Comparison of ENCODE assay signal across 7 mouse cellular contexts in genomic region chr6:77628573-77629192, GRCm38 (mm10).
DNase-seq lines count a peak whose midpoint lies in the region; ATAC-seq and TF ChIP-seq lines count a peak whose summit lies in the region.

No protein-coding gene starts in this region.

- H3K27me3 ChIP-seq in lung, embryonic 16.5 days (ENCODE audit: control insufficient read depth, insufficient read depth, low read depth, low read length): no peaks in the 10 kb centered on the region
- no peaks in the 10 kb centered on the region for H3K27me3 ChIP-seq in midbrain, postnatal 0 days (ENCODE audit: insufficient read depth, low read length)

- TF ChIP-seq POLR2A in lung, adult 2 months (IDR thresholded peaks at IDR 0.05; ENCODE audit: borderline replicate concordance, extremely low read depth, low read depth, low read length): no peak

- H3K9me3 ChIP-seq in lung, embryonic 16.5 days (ENCODE audit: control insufficient read depth, low read length): no peaks in the 10 kb centered on the region
- no peaks in the 10 kb centered on the region for H3K9me3 ChIP-seq in midbrain, postnatal 0 days (ENCODE audit: low read length)

- WGBS in lung, embryonic 16.5 days: 44% methylated on average over 7 of the region's 7 CpGs
- 46% methylated on average over 7 of the region's 7 CpGs for WGBS in lung, adult 2 months
- 47% methylated on average over 7 of the region's 7 CpGs for WGBS in midbrain, postnatal 0 days

- no peak for DNase-seq in lung, adult 2 months
- DNase-seq in embryo, embryonic 10 days (ENCODE audit: low spot score): peak; percentile 67
- DNase-seq in kidney, adult 8-10 months: peak; percentile 27 to 29
- DNase-seq in midbrain, postnatal 0 days (ENCODE audit: low spot score): peak; percentile 80
- DNase-seq in ovary, adult 18-20 months (ENCODE audit: low spot score): no peak

- H3K27ac ChIP-seq in lung, embryonic 16.5 days (ENCODE audit: low read length): no peak overlapping the region
- no peak overlapping the region for H3K27ac ChIP-seq in midbrain, postnatal 0 days (ENCODE audit: low read depth, low read length)

- no peak overlapping the region for H3K9ac ChIP-seq in lung, embryonic 16.5 days (ENCODE audit: low read length)
- no peak overlapping the region for H3K9ac ChIP-seq in midbrain, postnatal 0 days (replicated peaks; ENCODE audit: low read length, poor library complexity, severe bottlenecking)

- no peak overlapping the region for H3K4me2 ChIP-seq in lung, embryonic 16.5 days (ENCODE audit: low read depth, low read length)
- H3K4me2 ChIP-seq in midbrain, postnatal 0 days (ENCODE audit: low read depth, low read length, poor library complexity, severe bottlenecking): no peak overlapping the region

- no peak overlapping the region for H3K4me3 ChIP-seq in lung, embryonic 16.5 days (ENCODE audit: low read length)
- H3K4me3 ChIP-seq in lung, adult 2 months (replicated peaks; ENCODE audit: extremely low read depth, low read depth, low read length): no peak overlapping the region
- no peak overlapping the region for H3K4me3 ChIP-seq in midbrain, postnatal 0 days (ENCODE audit: low read depth, low read length)

- H3K4me1 ChIP-seq in lung, embryonic 16.5 days (replicated peaks; ENCODE audit: control insufficient read depth, insufficient read depth, low read length): no peaks in the 10 kb centered on the region
- no peaks in the 10 kb centered on the region for H3K4me1 ChIP-seq in lung, adult 2 months (ENCODE audit: control insufficient read depth, insufficient read depth, low read length)
- H3K4me1 ChIP-seq in midbrain, postnatal 0 days (ENCODE audit: insufficient read depth, low read length): no peaks in the 10 kb centered on the region

- no peaks in the 10 kb centered on the region for H3K36me3 ChIP-seq in lung, embryonic 16.5 days (ENCODE audit: control insufficient read depth, insufficient read depth, low read length)
- no peaks in the 10 kb centered on the region for H3K36me3 ChIP-seq in midbrain, postnatal 0 days (ENCODE audit: insufficient read depth, low read length)

- no peak for TF ChIP-seq CTCF in lung, adult 2 months (IDR thresholded peaks at IDR 0.05; ENCODE audit: insufficient read depth, low read length)
- TF ChIP-seq CTCF in midbrain, postnatal 0 days (IDR thresholded peaks at IDR 0.05): peak; percentile 91

- ATAC-seq in lung, embryonic 16.5 days (ENCODE audit: low read depth): peak; percentile 65
- ATAC-seq in midbrain, postnatal 0 days (ENCODE audit: low FRiP score): peak; percentile 81; the same call in 1 of the 2 replicates
- no peak for ATAC-seq in erythroid progenitor cell, adult 5-6 weeks (replicated peaks; ENCODE audit: low FRiP score, poor library complexity, severe bottlenecking)

Comparison
In these comparisons a context has a peak if more than half of its experiments do, and no peak if none do; other contexts are left out.
1. DNase-seq: peak in embryo, embryonic 10 days (single experiment), kidney, adult 8-10 months (2 of 2) and midbrain, postnatal 0 days (single experiment); none in lung, adult 2 months (single experiment) and ovary, adult 18-20 months (single experiment).